Mouse (Mus musculus) heart, embryonic 13.5 days (tissue): ENCODE data around the gene Galnt17. TPM values are rescaled to one million over a fixed set of nuclear protein-coding genes. Genes with fewer than 3 reads are reported as not detected.

Experiments used
- ATAC-seq: fragments of 200-750 bp; cut with Nextera tagmentation; 2 replicates; pipeline ENCODE4 v1.8.0; 2017; ENCODE audit warnings: moderate TSS enrichment; ENCODE audit not compliant: insufficient number of reproducible peaks, low FRiP score, low TSS enrichment; ENCODE audit errors: extremely low read depth
- H3K27ac ChIP-seq: fragments of 300-500 bp; sonication (generic); replicated peaks from 2 replicates; pipeline ENCODE4 v1.5.1; 2015; ENCODE audit warnings: moderate library complexity, mild to moderate bottlenecking, inconsistent platforms
- H3K27me3 ChIP-seq: fragments of 300-500 bp; sonication (generic); replicated peaks from 2 replicates; pipeline ENCODE4 v1.6.1; 2015; ENCODE audit warnings: mild to moderate bottlenecking, inconsistent platforms
- H3K36me3 ChIP-seq: fragments of 300-500 bp; sonication (generic); 2 replicates; pipeline ENCODE4 v1.6.1; 2015; ENCODE audit warnings: mild to moderate bottlenecking, inconsistent platforms
- H3K4me1 ChIP-seq: fragments of 300-500 bp; sonication (generic); 2 replicates; pipeline ENCODE4 v1.6.1; 2015; ENCODE audit warnings: inconsistent platforms
- H3K4me2 ChIP-seq: fragments of 300-500 bp; sonication (generic); 2 replicates; pipeline ENCODE4 v1.6.1; 2015; ENCODE audit warnings: inconsistent platforms, mild to moderate bottlenecking, moderate library complexity
- H3K4me3 ChIP-seq: fragments of 300-500 bp; sonication (generic); 2 replicates; pipeline ENCODE4 v1.5.1; 2015; ENCODE audit warnings: moderate library complexity, mild to moderate bottlenecking, inconsistent platforms
- H3K9ac ChIP-seq: fragments of 300-500 bp; sonication (generic); 2 replicates; pipeline ENCODE4 v1.6.1; 2015; ENCODE audit warnings: inconsistent platforms, mild to moderate bottlenecking, moderate library complexity
- H3K9me3 ChIP-seq: fragments of 300-500 bp; sonication (generic); 2 replicates; pipeline ENCODE4 v1.6.1; 2016; ENCODE audit warnings: inconsistent platforms
- WGBS: fragments of 180-500 bp; shearing (Covaris S2); methylation state at CpG from one replicate; pipeline ENCODE4 v1.1.7; 2015; ENCODE audit warnings: mixed read lengths; 5-methylcytosine and 5-hydroxymethylcytosine counted together
- polyA plus RNA-seq: library from polyadenylated mRNA; unstranded; fragments of >200 nt; fragmentation: Nextera tagmentation; extraction: Ambion mirVana; gene quantifications from 2 replicates; pipeline ENCODE4 v1.2.1, GENCODE M21; 2015

Gene Galnt17
- polyA plus RNA-seq, 1 experiment from 2014 or later = 1.0 TPM

GRCm38 (mm10) chr5:131293726-131294449 lies 14.4 kb downstream of the Galnt17 start:
- H3K4me1 ChIP-seq = no peaks in the 10 kb centered on the region
- no peak overlapping the region for H3K27ac ChIP-seq
- no peaks in the 10 kb centered on the region for H3K9me3 ChIP-seq
- no peak overlapping the region for H3K4me2 ChIP-seq
- no peaks in the 10 kb centered on the region for H3K36me3 ChIP-seq
- no peak overlapping the region for H3K4me3 ChIP-seq
- no peaks in the 10 kb centered on the region for H3K27me3 ChIP-seq
- 79% methylated on average over 16 of the region's 16 CpGs for WGBS
- H3K9ac ChIP-seq = no peak overlapping the region
- no peak for ATAC-seq

DNA sequence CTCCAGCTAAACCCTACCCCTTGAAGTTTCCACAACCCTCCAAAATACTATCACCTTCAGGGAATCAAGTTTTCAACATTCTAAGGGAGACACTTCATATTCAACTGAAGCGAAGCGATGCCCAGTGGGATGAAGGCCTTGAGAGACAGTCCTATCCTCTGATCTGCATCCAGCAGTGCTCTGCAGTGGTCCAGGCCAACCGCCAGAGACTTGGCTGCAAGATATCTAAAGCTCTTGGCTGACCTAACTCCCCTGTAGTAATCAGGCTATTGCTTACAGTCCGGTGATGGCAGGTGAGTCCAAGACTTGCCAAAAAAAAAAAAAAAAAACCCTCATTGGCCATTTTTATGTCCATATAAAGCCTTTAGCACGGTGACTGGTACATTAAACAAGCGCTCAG lies 21.2 kb downstream of the Galnt17 start:
- H3K4me3 ChIP-seq = no peak overlapping the region
- ATAC-seq = no peak
- H3K36me3 ChIP-seq = no peaks in the 10 kb centered on the region
- no peak overlapping the region for H3K4me2 ChIP-seq
- 68% methylated on average over 6 of the region's 6 CpGs for WGBS
- H3K9ac ChIP-seq = no peak overlapping the region
- 0 out of 2 replicates have a peak, but pooled peaks cover 3% of the 10 kb centered on the region for H3K9me3 ChIP-seq
- H3K27me3 ChIP-seq = no peaks in the 10 kb centered on the region
- no peak overlapping the region for H3K27ac ChIP-seq
- H3K4me1 ChIP-seq = no peaks in the 10 kb centered on the region

GRCm38 (mm10) chr5:131286680-131287079 lies 21.6 kb downstream of the Galnt17 start:
- H3K9ac ChIP-seq = no peak overlapping the region
- 86% methylated on average over 2 of the region's 2 CpGs for WGBS
- H3K4me3 ChIP-seq = no peak overlapping the region
- H3K9me3 ChIP-seq = 0 out of 2 replicates have a peak, but pooled peaks cover 3% of the 10 kb centered on the region
- no peaks in the 10 kb centered on the region for H3K4me1 ChIP-seq
- no peak overlapping the region for H3K4me2 ChIP-seq
- no peaks in the 10 kb centered on the region for H3K27me3 ChIP-seq
- no peak for ATAC-seq
- no peaks in the 10 kb centered on the region for H3K36me3 ChIP-seq
- H3K27ac ChIP-seq = no peak overlapping the region

DNA sequence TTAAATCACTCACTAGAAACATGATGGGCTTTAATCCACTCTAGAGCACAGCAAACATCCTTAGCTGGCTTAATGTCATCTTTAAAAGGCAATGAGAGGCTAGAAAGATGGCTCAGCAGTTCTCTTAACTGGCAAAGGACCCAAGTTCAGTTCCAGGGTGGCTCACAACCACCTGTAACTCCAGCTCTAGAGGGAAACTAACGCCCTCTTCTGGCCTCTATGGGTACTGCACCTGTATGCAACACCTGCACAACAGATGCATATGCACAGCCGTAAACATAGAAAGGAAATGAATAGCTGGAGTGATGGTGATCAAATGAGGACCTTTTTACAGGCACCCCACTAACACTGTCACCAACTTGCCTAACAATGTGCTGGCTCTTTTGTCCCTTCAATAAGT lies 27.9 kb downstream of the Galnt17 start:
- H3K4me2 ChIP-seq = no peak overlapping the region
- no peak overlapping the region for H3K27ac ChIP-seq
- no peak overlapping the region for H3K4me3 ChIP-seq
- no peaks in the 10 kb centered on the region for H3K27me3 ChIP-seq
- H3K9ac ChIP-seq = no peak overlapping the region
- H3K4me1 ChIP-seq = no peaks in the 10 kb centered on the region
- 0 out of 2 replicates have a peak, but pooled peaks cover 3% of the 10 kb centered on the region for H3K9me3 ChIP-seq
- 49% methylated on average over 2 of the region's 2 CpGs for WGBS
- ATAC-seq = no peak
- no peaks in the 10 kb centered on the region for H3K36me3 ChIP-seq

GRCm38 (mm10) chr5:131279286-131279685 lies 29.0 kb downstream of the Galnt17 start:
- no peaks in the 10 kb centered on the region for H3K27me3 ChIP-seq
- 71% methylated on average over 10 of the region's 10 CpGs for WGBS
- H3K4me1 ChIP-seq = no peaks in the 10 kb centered on the region
- H3K27ac ChIP-seq = no peak overlapping the region
- no peak overlapping the region for H3K4me3 ChIP-seq
- H3K36me3 ChIP-seq = no peaks in the 10 kb centered on the region
- H3K4me2 ChIP-seq = no peak overlapping the region
- no peak for ATAC-seq
- H3K9ac ChIP-seq = no peak overlapping the region
- H3K9me3 ChIP-seq = 0 out of 2 replicates have a peak, but pooled peaks cover 3% of the 10 kb centered on the region

- H3K27ac ChIP-seq = no peak overlapping the region
- ATAC-seq = no peak
- no peaks in the 10 kb centered on the region for H3K4me1 ChIP-seq
- WGBS = 80% methylated on average over 7 of the region's 7 CpGs
- H3K36me3 ChIP-seq = no peaks in the 10 kb centered on the region
- H3K9me3 ChIP-seq = no peaks in the 10 kb centered on the region
- no peak overlapping the region for H3K4me2 ChIP-seq
- H3K27me3 ChIP-seq = no peaks in the 10 kb centered on the region
- no peak overlapping the region for H3K4me3 ChIP-seq
- H3K9ac ChIP-seq = no peak overlapping the region
These were observed 31.1 kb downstream of the Galnt17 start for GRCm38 (mm10) chr5:131277227-131277626.

DNA sequence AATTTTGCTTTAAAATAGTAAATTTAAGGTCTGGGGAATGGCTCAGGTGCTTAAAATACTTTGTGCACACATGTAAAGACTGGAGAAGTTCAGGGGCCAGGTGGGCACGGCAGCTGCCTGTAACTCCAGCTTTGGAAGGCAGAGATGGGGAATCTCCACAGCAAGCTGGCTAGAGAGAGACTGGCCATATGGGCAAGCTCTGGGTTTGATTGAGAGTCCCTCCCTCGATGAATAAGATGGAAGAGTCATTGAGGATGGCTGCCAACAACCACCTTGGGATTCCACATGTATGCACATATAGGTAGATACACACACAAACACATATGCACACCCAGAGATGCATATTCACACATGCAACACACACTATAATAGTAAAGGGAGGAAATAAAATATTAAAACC lies 42.0 kb downstream of the Galnt17 start:
- 65% methylated on average over 2 of the region's 2 CpGs for WGBS
- H3K4me1 ChIP-seq = no peaks in the 10 kb centered on the region
- ATAC-seq = no peak

GRCm38 (mm10) chr5:131264145-131264544 lies 44.2 kb downstream of the Galnt17 start:
- WGBS = 76% methylated on average over 11 of the region's 11 CpGs
- no peak for ATAC-seq

More for the DNA sequence above, 42.0 kb downstream of the Galnt17 start:
- Histone ChIP-seq H3K36me3 (no peaks in the 10 kb centered on the region), H3K27me3 (no peaks in the 10 kb centered on the region), H3K27ac (no peak overlapping the region), H3K4me3 (no peak overlapping the region), H3K9ac (no peak overlapping the region), H3K9me3 (no peaks in the 10 kb centered on the region), H3K4me2 (no peak overlapping the region)

GRCm38 (mm10) chr5:131250701-131251636 lies 57.3 kb downstream of the Galnt17 start:
- no peaks in the 10 kb centered on the region for H3K9me3 ChIP-seq
- H3K4me3 ChIP-seq = no peak overlapping the region
- no peak overlapping the region; the same call in 1 of the 2 replicates for H3K9ac ChIP-seq
- ATAC-seq = peak; percentile 76; the same call in 1 of the 2 replicates
- H3K36me3 ChIP-seq = no peaks in the 10 kb centered on the region
- H3K4me2 ChIP-seq = no peak overlapping the region
- H3K4me1 ChIP-seq = peaks cover 20% of the 10 kb centered on the region
- H3K27ac ChIP-seq = peak overlapping the region; percentile 86
- H3K27me3 ChIP-seq = no peaks in the 10 kb centered on the region
- WGBS = 53% methylated on average over 8 of the region's 8 CpGs

More at GRCm38 (mm10) chr5:131264145-131264544, 44.2 kb downstream of the Galnt17 start:
- Histone ChIP-seq H3K9ac (no peak overlapping the region), H3K4me3 (no peak overlapping the region), H3K27me3 (no peaks in the 10 kb centered on the region), H3K4me1 (no peaks in the 10 kb centered on the region), H3K36me3 (no peaks in the 10 kb centered on the region), H3K9me3 (no peaks in the 10 kb centered on the region), H3K4me2 (no peak overlapping the region), H3K27ac (no peak overlapping the region)

DNA sequence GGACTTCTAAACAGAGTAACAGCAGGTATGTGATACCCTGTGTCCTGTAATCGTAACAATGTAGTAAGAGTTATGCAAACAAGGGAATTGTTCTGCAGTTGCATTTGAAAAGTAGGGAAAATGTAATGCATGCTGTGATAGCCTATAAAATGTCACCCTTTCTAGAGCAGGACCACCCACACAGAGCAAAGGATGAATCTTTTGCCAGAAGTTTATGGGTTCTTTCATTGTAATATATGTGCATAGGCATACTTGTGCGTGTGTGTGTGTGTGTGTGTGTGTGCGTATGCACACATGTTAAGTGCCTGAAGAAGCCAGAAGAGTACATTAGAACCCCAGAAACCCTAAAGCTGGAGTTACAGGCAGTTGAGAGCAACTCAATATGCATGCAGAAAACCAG lies 59.9 kb downstream of the Galnt17 start:
- Histone ChIP-seq H3K27me3 (no peaks in the 10 kb centered on the region), H3K4me3 (no peak overlapping the region), H3K36me3 (no peaks in the 10 kb centered on the region), H3K9ac (no peak overlapping the region), H3K9me3 (no peaks in the 10 kb centered on the region), H3K4me1 (peaks cover 26% of the 10 kb centered on the region), H3K4me2 (no peak overlapping the region), H3K27ac (no peak overlapping the region)
- 83% methylated on average over 3 of the region's 3 CpGs for WGBS
- no peak for ATAC-seq

GRCm38 (mm10) chr5:131246591-131246990 lies 61.7 kb downstream of the Galnt17 start:
- WGBS = 97% methylated on average over 6 of the region's 6 CpGs
- Histone ChIP-seq H3K4me2 (no peak overlapping the region), H3K9me3 (no peaks in the 10 kb centered on the region), H3K27me3 (no peaks in the 10 kb centered on the region), H3K4me1 (peaks cover 32% of the 10 kb centered on the region), H3K36me3 (no peaks in the 10 kb centered on the region), H3K9ac (no peak overlapping the region), H3K27ac (no peak overlapping the region), H3K4me3 (no peak overlapping the region)
- no peak for ATAC-seq
